Mouse (Mus musculus): ENCODE data around the gene Ick.
"Not testable (repeated sequence)": the region's sequence is repeated elsewhere in the genome, so short reads cannot be mapped to it uniquely, and the experiment has no call there.

Gene Ick

DNA sequence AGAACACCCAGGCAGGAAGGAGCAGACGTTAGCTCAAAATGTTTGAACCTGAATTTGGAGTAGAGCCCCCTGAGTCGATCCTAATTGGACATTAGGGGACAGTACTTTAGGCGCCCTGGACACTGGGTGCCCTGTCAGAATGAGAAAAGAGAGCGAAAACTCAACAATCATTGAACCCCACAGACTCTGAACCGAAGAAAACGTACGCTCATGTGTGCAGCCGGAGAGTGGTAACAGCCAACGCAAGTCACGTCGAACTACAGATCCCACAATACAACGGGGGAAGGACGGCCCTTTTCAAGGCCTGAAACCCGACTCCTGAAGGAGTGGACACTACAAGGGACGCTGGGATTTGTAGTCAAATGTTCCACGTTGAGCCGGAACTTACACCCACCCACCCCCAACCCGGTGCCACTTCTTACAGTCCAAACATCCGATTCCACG lies at the start of gene Ick, which contains the start of gene Fbxo9:
Gene Ick, plus strand, starts transcription at position 397 of the 444 bp plus-strand sequence.
Gene Fbxo9, minus strand, starts transcription at position 270 of the 444 bp plus-strand sequence.
- peak; percentile 97 for DNase-seq (ENCODE audit: low read depth)

DNA sequence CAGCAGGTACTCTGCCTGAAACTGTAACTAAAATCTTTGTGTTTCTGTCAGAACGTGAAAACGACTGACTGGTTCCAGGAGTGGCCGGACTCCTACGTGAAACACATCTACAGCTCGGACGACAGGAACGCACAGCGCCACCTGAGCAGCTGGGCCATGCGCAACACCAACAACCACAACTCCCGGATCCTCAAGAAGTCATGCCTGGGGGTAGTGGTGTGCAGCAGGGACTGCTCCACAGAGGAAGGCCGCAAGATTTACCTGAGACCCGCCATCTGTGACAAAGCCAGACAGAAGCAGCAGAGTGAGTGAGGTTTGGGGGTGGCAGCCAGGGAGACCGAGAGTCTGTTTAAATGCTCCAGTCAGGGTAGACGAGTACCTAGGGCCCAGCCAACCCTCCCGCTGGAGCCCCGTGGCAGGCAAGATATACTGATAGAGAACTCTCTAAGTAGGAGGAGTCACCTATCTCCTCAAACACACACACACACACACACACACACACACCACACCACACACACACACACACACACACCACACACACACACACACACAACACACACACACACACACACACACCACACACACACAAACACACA lies 49.4 kb upstream of the Ick start:
- DNase-seq (ENCODE audit: low read depth) = no peak

DNA sequence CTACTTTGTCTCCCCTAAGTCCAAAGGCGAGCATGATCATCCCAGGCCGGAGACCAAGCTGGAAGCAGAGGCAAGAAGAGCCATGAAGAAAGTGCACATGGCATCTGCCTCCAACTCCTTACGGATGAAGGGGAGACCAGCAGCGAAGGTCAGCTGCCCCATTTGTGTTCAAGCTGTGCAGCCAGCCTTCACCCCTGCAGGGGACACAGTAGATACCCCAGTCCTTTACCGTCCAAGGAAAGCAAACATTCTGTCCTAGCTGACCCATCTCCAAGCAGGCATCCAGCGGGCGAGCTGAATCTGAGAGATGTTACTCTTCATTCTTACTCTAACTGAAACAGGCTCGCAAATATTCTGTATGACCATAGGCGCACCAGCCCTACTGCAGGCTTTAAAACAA lies 46.6 kb upstream of the Ick start:
- DNase-seq (ENCODE audit: low read depth) = no peak

DNA sequence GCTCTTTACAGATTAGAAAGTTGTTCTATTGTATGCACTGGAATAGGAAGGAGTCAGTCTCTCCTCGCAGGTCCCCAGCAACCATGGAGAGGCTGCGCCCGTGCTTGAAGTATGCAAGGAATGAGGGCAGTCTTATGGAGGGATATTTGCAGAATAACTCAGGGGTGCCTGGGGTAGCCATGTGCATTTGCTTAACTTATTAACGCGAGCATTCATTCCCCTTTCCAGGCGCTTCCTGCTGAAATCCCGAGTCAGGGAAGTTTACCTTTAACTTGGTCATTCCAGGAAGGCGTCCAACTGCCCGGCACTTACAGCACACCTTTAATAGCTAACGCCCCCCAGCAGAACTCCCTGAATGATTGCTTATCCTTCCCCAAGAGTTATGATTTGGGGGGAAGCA lies 44.9 kb upstream of the Ick start:
- DNase-seq (ENCODE audit: low read depth) = no peak

DNA sequence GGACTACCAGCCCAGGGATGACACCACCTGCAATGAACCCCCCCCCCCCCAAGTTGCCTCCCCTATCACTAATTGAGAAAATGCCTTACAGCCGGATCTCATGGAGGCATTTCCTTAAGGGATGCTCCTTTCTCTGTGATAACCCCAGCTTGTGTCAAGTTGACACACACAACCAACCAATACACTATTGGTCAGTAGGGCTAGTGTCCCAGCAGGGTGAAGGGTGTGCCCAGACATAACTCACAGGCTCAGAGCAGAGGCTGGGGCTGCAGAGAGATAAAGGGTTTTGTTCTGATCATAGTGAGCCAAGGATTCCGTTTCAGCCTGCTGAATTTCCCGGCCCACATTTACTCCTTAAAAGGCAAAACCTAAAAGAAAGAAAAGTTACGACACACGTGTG lies 38.5 kb upstream of the Ick start:
- no peak for DNase-seq (ENCODE audit: low read depth)

DNA sequence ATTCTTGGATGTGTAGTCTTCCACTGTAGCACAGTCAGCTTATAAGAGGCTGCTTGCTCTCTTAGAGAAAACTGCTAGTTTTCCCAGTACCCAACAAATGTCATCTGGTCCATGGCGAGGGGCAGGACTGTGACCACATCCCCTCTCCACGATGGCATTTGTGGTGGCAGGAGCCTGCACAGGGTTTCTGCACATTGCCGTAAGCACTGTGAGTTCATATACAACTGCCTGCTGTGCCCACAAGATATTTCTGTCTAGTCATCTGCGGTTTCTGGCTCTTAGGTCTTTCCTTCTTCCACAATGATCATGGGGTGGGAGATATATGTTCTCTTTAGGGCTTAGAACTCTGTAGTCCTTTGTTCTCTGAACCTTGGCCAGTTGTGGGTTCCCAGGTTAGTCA lies 37.4 kb upstream of the Ick start:
- no peak for DNase-seq (ENCODE audit: low read depth)

DNA sequence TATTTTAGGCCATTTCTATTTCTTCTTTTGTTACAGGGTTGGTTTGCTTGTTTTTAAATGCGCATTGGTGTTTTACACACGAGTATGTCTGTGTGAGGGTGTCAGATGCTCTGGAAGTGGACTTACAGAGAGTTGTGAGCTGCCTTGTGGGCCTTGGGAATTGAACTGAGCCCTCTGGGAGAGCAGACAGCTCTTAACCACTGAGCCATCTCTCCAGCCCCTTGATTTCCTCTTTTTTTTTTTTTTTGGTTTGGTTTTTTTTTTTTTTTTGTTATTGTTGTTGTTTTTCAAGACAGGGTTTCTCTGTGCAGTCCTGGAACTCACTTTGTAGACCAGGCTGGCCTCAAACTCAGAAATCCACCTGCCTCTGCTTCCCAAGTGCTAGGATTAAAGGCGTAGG lies 35.7 kb upstream of the Ick start:
- not testable (repeated sequence) for DNase-seq (ENCODE audit: low read depth)

DNA sequence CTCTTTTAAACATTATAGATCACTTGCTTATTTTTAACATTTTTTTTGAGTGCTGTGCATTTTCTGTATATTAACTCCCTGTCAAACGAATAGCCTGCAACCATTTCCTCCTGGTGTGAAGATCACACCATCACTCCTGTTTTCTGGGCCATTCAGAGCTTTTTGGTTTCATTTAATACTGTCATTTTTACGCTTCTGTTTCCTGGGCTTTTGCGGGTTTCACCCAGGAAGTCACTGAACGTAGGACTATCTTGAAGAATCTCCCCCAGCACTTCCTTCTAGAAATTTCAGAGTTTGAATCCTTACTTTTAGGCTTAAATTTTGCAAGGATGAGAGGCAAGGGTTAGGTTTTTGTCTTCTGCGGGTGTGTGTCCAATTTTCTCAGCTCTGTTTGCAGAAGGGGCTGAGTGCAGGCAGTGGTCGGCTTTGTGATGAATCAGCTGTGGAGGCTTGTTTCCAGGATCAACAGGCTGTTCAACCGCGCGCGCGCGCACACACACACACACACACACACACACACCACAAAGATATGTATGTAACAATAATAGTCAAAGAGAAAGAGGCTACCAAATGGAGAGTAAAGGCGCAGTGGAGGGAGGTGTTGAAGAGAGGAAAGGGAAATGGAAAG lies 35.2 kb upstream of the Ick start:
- DNase-seq (ENCODE audit: low read depth) = peak; percentile 51

DNA sequence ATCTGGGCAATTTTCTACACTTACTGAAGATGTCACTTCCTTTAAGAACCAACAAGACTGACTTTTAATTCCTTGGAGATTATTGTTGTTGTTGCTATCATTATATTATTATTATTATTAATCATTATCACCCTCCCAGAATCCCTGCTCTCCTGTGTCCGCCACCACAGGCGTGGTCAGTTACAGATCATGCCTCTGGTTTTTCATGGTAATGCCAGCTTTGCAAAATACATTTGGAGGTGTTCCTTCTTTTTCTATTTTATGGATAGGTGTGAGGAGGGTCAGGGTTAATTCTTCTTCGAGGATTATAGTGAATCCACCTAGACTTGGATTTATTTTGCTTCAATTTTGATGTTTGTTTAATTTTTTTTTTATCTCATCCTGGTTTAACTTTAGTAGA lies 33.7 kb upstream of the Ick start:
- DNase-seq (ENCODE audit: low read depth) = no peak

DNA sequence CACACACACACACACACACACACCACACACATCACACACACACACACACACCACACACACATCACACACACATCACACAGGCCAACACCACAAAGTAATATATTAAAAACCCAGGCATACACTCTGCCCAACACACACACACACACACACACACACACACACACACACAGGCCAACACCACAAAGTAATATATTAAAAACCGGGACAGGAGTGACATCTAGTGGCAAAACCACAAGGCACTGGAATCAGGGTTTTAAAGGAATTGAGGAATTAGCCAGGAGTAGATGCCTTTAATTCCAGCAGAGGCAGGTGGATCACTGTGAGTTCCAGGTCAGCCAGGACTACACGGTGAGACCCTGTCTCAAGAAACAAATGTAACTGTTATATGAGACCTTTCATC lies 30.8 kb upstream of the Ick start:
- no peak for DNase-seq (ENCODE audit: low read depth)

DNA sequence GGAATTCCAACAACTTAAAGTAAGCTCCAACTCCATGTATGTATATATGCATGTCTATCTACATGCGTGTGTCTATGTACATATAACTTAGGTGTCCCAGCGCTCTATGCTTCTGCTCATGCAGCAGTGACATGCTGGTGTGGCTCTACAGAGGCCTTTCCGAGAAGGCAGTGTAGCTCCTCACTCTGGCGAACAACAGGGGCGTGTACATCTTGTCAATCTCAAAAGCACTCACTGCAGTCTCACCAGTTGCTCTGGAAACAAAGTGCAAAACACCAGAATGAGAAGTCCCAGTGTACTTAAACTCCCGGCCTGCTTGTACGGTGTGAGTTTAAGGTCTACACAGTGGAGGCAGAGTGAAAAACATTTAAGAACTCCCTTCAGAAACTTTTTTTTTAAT lies 27.2 kb upstream of the Ick start:
- DNase-seq (ENCODE audit: low read depth) = no peak

DNA sequence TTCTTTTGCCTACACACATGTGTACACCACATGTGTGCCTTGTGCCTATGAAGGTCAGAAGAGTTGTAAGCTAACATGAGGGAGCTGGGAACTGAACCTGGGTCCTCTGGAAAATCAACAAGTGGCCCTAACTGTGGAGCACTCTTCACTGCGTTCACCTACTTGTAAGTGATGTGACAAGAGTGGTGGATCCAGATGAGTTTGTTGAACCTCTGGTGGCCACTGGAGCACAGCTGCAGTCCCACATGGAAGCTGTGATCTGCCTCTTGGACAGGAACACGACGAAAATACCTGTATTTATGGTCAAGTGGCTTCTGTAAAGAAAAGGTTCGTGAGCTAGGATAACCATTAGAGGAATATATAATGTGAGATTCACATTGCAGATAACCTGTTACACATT lies 24.7 kb upstream of the Ick start:
- DNase-seq (ENCODE audit: low read depth) = no peak

DNA sequence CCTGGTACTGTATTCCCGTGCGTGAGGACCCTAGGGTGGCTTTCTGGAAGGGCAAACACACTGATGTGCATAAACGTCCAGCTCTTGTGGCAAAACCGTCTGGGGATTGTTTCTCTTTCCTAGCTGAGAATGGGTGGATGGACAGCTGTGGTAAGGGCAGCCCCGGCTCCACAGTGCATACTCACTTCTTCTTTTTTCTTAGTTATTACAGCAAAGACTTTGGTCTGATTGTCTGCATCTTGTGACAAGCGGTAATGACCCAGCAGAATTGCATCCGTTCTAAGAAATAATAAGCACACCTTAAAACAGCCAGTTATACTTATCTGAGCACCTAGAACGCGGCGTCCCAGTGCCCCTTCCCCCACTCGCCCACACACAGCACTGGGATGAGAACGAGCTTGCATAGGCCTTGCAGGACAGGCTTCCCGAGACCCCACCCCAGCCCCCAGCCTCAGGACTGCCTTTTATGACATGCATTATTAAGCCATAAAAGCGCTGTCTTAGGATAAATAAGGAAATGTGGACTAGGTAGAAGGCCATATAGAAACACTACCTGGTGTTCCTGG lies 23.2 kb upstream of the Ick start:
- no peak for DNase-seq (ENCODE audit: low read depth)

DNA sequence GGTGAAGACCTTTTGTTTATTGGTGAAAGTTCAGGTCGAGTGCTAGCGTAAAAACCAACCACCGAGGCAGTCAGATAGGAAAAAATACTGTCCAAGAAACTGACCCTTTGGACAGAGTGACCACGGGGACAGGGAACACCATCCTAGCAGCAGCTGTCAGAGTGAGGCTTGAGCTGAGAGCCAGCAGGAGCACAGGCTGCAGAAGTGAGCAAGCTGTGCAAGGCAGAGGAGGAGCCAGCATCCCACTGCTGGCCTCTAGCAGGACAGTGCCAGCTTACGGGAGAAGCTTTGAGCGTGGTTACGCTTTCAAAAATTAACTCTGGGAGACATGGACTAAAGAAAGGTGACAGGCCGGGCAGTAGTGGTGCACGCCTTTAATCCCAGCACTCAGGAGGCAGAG lies 21.2 kb upstream of the Ick start:
- no peak for DNase-seq (ENCODE audit: low read depth)

DNA sequence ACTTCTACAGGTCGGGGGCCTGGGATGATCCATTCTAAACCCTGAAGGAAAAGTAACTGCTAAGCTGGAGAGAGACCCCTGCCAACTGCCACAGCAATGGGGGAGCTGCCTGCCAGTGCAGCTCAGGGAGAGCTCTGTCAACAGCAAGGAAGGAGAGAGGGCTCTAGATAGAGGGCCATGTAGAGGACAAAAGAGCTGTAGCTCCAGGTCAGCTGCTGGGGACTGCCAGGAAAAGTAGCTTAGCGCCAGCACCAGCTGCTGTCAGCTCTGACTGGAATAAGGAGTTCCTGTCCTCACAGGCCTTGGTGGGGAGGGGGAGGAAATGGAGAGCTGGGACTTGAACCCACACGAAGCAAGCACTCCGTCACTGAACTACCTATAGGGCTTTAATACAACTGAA lies 20.5 kb upstream of the Ick start:
- no peak for DNase-seq (ENCODE audit: low read depth)

DNA sequence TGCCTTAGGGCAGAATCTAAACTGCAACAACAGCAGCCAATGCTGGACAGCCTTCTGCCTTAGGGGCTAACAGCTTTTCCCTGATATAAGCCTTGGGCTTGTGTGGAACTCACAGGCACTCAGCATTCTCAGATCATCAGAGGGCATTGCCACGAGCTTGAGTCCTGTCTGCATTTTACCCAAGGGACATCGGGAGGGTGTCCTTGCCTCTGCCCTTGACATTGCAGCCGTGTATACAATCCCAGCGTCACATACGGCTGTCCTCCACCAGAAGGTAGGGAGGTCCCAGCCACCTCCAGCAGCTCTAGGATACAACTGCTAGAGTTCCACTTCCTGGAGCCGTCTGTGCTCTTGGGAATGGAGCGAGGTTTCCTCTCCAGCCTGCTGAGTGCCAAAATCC lies 20.0 kb upstream of the Ick start:
- DNase-seq (ENCODE audit: low read depth) = no peak

DNA sequence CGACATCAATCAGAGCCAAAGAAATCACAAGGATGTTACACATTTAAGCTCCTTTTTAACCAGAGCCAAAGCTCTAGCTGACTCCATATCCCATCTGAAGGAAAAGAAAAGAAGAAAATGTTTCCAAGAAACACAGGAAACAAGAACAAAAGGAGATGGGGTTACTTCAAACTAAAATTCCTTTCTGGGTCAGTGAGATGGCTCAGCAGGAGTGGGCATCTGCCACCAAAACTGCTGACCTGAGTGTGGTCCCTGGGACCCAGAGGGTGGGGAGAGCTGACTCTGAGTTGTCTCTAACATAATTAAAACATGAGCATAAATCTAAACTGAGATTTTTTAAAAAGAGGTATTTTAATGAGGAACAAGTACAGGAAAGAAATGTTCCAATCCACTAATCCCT lies 19.1 kb upstream of the Ick start:
- no peak for DNase-seq (ENCODE audit: low read depth)

DNA sequence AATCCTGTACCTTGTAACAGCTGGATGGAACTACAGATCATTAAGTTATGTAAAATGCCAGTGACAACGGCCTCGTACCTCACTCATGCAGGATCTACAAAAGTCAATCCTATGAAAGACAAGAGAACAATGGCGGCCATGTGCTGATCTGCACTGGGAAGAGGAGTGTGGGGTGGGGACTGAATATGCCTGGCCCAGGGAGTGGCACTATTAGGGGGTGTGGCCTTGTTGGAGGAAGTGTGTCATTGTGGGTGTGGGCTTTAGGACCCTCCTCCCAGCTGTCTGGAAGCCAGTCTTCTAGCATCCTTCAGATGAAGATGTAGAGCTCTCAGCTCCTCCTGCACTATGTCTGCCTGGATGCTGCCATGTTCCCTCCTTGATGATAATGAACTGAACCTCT lies 18.4 kb upstream of the Ick start:
- no peak for DNase-seq (ENCODE audit: low read depth)

DNA sequence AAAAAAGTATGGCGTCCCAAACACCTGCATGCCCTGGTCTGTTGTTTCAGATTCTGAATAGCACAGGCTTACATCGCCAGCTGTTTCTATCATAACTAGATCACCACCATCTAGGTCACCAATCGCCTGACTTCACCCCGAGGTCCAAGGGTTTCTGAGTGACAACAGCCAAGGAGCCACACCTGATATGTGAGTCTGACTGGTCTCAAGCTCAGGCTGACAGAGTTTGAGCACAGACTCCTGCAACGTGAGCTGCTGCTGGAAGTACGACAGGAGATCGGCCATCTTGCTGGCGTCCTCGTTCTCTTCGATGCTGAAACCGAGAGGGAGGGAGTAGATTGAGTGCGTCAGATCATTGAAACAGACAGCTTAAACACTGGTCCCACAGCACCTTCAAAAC lies 13.3 kb upstream of the Ick start:
- DNase-seq (ENCODE audit: low read depth) = no peak

DNA sequence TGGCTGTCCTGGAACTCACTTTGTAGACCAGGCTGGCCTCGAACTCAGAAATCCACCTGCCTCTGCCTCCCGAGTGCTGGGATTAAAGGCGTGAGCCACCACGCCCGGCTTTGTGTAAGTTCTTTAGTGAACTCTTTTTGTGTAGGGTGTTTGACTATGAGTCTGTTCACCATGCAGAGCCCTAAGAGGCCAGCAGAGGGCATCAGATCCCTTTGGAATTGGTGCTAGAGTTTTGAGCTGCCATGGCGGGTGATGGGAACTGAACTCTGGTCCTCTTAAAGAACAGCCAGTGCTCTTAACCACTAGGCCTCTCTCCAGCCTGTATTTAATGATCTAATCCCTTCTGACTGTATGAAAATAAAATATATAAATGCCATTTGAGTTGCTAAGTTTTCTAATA lies 12.6 kb upstream of the Ick start:
- DNase-seq (ENCODE audit: low read depth) = peak; percentile 43

DNA sequence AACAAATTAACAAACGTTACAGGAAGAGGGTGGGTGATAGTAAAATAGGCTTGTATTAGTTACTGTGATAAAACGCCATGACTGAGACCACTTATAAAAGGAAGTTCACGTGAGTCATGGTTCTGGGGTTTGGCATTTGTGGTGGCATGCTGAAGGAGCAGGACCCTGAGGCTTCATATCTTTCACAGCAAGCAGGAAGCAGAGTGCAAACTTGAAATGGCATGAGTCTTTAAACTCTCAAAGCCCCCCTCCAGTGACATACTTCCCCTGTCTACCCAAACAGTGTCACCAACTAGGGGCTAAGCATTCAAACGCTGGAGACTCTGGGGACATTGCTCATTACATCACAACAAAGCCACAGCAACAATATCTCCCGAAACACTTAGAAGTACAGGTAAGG lies 8.0 kb upstream of the Ick start:
- peak; percentile 21 for DNase-seq (ENCODE audit: low read depth)

DNA sequence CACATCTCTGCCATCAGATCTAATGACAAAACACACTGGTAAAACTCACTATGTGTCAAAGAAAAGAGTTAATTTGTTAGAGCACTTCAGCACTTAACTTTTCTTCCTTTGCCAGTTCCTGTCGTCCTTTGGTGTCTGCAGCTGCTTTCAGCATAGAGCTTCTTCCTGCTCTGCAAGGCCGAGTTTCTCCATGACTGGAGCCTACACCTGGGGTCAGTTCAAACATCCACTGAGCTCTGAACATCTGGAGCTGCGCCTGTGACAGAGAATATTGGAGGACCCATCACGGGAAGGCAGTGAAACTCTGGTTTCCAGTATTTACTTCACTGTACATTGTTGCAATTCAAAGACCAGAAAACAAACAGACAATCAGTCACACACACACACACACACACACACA lies 7.6 kb upstream of the Ick start:
- DNase-seq (ENCODE audit: low read depth) = no peak

DNA sequence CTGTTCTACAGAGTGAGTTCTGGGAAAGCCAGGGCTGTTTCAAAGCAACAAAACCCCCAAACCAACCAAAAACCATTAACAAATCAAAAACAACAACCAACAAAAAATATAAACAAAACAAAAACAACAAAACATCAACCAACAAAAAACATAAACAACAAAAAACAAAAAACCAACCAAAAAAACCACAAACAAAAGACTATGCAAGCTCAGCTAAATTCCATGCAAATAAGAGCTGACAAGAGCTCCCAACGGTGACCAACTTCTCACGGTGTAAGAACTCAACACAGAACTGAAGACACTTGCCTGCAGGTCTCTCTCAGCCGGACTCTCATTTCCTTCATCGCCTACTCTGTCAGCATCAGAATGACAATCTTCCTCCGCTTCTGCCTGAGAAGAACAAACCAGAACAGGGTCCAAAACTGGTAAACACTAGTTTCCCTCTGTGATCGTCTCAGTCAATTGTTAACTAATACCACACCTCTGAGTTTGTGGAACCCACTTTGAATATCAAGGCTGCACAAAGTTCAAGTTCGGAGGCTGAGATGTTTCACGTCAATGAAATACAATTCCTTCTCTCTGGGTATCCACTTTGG lies 4.9 kb upstream of the Ick start:
- no peak for DNase-seq (ENCODE audit: low read depth)

DNA sequence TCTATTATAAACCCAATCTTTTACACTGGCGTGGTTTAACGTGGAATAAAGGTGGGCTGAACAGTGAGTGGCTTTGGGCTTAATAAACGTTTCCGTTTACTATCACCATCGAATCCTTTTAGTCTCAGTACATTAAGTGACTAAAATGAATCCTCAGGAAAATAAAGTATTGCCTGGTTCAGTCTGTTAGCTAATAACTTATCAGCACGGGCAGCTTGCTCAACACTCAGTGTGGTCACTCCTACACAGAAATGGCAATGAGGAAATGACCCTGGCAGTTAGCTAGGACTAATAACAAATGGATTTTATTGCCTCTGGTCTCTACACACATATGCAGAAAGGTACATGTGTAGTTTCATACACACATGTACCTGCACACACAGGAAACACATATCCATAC lies 4.0 kb upstream of the Ick start:
- DNase-seq (ENCODE audit: low read depth) = no peak
